Mouse (Mus musculus) C2C12 (cell line): ENCODE measurements around the gene Dusp1.

Experiments used
- CEBPB ChIP-seq: IDR thresholded peaks from one replicate; pipeline ENCODE4 v1.6.1; 2011; ENCODE audit warnings: low read depth, mild to moderate bottlenecking, control low read depth, moderate library complexity
- CTCF ChIP-seq: IDR thresholded peaks from one replicate; pipeline ENCODE4 v1.5.1; 2011; ENCODE audit not compliant: control insufficient read depth, insufficient read depth, insufficient read length
- MAX ChIP-seq: IDR thresholded peaks from one replicate; pipeline ENCODE4 v1.6.1; 2011; ENCODE audit warnings: mild to moderate bottlenecking, control low read depth
- USF1 ChIP-seq: IDR thresholded peaks from one replicate; pipeline ENCODE4 v1.6.1; 2011; ENCODE audit warnings: low read depth, mild to moderate bottlenecking, control low read depth, moderate library complexity

DNA sequence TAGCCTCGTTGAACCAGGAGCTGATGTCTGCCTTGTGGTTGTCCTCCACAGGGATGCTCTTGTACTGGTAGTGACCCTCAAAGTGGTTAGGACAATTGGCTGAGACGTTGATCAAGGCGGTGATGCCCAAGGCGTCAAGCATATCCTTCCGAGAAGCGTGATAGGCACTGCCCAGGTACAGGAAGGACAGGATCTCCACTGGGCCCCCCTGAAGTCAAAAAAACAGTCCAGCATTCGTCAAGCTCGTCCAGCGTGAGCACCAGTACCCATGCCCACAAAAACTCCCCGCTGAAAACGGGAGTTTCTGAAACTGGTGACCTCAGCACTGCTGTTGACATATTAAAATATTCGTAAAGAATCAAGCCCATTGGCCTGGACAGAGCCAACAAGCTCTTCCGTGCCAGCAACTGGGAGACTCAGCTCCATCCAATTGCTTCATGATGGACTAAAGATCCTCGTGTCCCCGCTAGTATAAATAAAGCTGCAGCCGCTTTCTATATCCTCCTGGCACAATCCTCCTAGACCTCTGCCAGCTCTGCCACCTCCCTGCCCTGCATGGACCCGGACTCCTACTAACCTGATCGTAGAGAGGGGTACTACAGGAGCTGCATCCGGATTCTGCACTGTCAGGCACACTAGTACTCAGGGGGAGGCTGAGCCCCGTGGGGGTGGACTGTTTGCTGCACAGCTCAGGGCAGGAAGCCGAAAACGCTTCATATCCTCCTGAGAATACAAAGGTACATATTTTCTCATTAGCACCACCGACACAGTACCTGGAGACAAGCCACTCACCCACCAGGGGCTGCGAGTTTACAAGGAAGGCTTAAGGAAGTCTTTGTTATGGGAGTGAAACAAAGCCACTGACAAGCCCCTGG is 54.7 kb downstream of the Dusp1 start:
- no peak for TF ChIP-seq CTCF
- TF ChIP-seq MAX: no peak
- TF ChIP-seq CEBPB: no peak
- TF ChIP-seq USF1: no peak
